Mouse (Mus musculus) kidney, postnatal 10 days (tissue): ENCODE measurements at regions not wholly inside any gene's neighbourhood (a gene's known extent, or its start where the extent isn't known, plus 50 kb on each side); places are given as distances from the start of the nearest gene placed in this dataset.

Experiments used
- DNase-seq: peaks from one replicate; pipeline ENCODE4 v3.0.0; 2021; ENCODE audit warnings: mixed read lengths

DNA sequence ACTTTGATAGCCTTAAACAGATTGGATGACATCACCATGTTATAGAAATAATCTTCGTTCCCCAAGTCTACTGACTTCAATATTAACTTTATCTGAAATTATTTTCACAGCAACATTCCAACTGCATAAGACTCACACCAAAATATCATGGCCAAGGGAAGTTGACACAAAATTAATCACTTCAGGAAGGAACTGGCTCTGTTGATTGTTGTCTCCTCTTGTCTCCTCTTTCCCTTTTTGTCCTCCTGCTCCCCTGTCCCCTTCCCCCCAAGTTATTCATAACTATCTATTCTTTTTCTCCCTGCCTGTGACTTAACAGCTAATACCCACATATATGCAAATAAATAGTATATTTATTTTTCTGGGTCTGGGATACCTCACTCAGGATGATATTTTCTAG, 67.6 kb upstream of the Arsj start:
- no peak for DNase-seq

DNA sequence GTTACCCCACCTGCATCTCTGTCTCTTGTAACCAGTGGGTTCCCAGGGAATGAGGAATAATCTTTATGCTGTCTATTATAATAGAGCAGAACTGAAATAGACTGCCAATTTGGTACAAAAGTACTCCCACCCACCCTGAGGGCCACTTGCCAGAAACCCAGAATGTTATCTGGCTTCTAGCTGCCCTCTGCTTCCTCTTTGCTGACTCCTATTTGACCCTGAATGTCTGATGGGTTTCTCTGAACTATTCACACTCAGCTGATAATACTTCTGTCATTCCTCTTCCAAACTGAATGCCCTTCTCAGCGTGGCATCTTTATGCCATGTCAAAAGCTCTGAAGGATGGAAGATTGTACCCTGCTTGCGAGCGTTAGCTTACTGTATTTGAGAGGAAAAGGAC, 64.2 kb upstream of the Arsj start:
- peak; percentile 8 for DNase-seq

DNA sequence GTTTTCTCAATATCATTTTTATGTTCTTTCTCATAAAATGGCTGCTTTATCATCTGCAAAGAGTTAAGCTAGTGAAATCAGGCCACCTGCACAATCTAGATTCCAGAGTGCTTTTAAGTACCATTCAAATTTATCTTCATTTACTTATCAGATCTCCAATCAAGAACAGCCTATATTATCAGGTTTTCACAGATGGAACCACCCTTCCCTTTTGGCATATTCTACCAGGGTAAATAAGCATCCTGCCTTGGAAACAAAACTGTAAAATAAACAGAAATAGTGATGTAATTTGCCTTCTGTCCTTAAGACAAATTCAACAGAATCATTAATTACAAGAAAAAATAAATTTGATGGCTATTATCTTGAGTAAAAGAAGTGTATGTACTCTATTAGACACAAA, 55.2 kb upstream of the Arsj start:
- no peak for DNase-seq
